Comparison of ENCODE assay signal across 10 mouse cellular contexts in the genomic region with DNA sequence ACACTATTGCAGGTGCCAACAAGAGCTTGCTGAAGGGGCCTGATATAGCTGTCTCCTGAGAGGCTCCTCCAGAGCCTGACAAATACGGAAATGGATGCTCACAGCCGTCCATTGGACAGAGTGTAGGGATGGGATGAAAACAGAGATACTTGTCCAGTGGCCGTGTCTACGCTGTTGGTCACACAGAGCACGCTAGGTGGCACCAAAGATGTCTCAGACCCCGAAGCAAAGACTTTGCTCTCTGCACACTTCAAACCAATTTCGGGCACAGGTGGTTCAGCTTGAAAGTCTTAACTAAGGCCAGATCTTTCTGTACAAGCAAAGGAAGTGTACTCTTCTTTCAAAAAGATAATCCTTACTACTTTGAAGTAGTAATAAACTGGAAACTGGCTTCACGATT. TPM values are rescaled to one million over a fixed set of nuclear protein-coding genes. Genes with fewer than 3 reads are reported as not detected.
DNase-seq lines count a peak whose midpoint lies in the region; ATAC-seq and TF ChIP-seq lines count a peak whose summit lies in the region.
"Had no signal": no experiment of that assay in that cellular context is flagged by ENCODE, and none has a peak within 500 bp of the region (broad histone marks: within the 10 kb centered on the region; RNA-seq: fewer than 3 reads in every experiment).

No protein-coding gene starts in this region.

- H3K4me1 ChIP-seq in lung, embryonic 14.5 days (ENCODE audit: insufficient read depth): no peaks in the 10 kb centered on the region
- H3K4me1 ChIP-seq in stomach, postnatal 0 days (replicated peaks; ENCODE audit: control insufficient read depth, insufficient read depth): no peaks in the 10 kb centered on the region
- H3K4me1 ChIP-seq in neural tube, embryonic 15.5 days: no peaks in the 10 kb centered on the region
- H3K4me1 ChIP-seq: limb, embryonic 15.5 days had no signal

- no peak overlapping the region for H3K27ac ChIP-seq in lung, embryonic 14.5 days (ENCODE audit: low read depth)
- H3K27ac ChIP-seq in stomach, postnatal 0 days (replicated peaks): no peak overlapping the region
- H3K27ac ChIP-seq in neural tube, embryonic 15.5 days (replicated peaks): no peak overlapping the region
- H3K27ac ChIP-seq: limb, embryonic 15.5 days had no signal

- ATAC-seq in lung, embryonic 14.5 days (ENCODE audit: insufficient read depth): no peak
- ATAC-seq in stomach, postnatal 0 days (ENCODE audit: low FRiP score, low TSS enrichment): no peak
- ATAC-seq in neural tube, embryonic 15.5 days (ENCODE audit: low FRiP score): no peak

- no peaks in the 10 kb centered on the region for H3K36me3 ChIP-seq in lung, embryonic 14.5 days (ENCODE audit: insufficient read depth)
- no peaks in the 10 kb centered on the region for H3K36me3 ChIP-seq in stomach, postnatal 0 days (ENCODE audit: control insufficient read depth, insufficient read depth, low read length)
- H3K36me3 ChIP-seq in neural tube, embryonic 15.5 days: no peaks in the 10 kb centered on the region
- H3K36me3 ChIP-seq: G1E; limb, embryonic 15.5 days had no signal

- TF ChIP-seq CTCF in lung, embryonic 14.5 days (IDR thresholded peaks at IDR 0.05; ENCODE audit: low read depth): peak; percentile 31; the same call in 1 of the 2 replicates
- peak; percentile 39 for TF ChIP-seq CTCF in stomach, postnatal 0 days (IDR thresholded peaks at IDR 0.05; ENCODE audit: low read depth)

- no peak overlapping the region for H3K9ac ChIP-seq in lung, embryonic 14.5 days
- H3K9ac ChIP-seq in stomach, postnatal 0 days (ENCODE audit: low read length): no peak overlapping the region
- no peak overlapping the region for H3K9ac ChIP-seq in neural tube, embryonic 15.5 days (replicated peaks)
- H3K9ac ChIP-seq: limb, embryonic 15.5 days had no signal

- TF ChIP-seq EP300 in stomach, postnatal 0 days (optimal IDR thresholded peaks at IDR 0.05): no peak

- WGBS in lung, embryonic 14.5 days: 52% methylated on average over 8 of the region's 8 CpGs
- 51% methylated on average over 8 of the region's 8 CpGs for WGBS in stomach, postnatal 0 days
- WGBS in neural tube, embryonic 15.5 days: 72% methylated on average over 8 of the region's 8 CpGs

- peak; percentile 24 for DNase-seq in embryo, embryonic 10 days (ENCODE audit: low spot score)
- no peak for DNase-seq in embryo, embryonic 9.5 days (ENCODE audit: extremely low spot score)
- peak; percentile 14 for DNase-seq in lung, embryonic 14.5 days
- DNase-seq in lung, postnatal 14 days: no peak
- peak; percentile 40 for DNase-seq in ZHBTc4 (ENCODE audit: low read depth, low spot score)
- DNase-seq in stomach, postnatal 0 days (ENCODE audit: low spot score): no peak
- no peak for DNase-seq in ovary, postnatal 10 days (ENCODE audit: low spot score)

- no peak overlapping the region for H3K4me2 ChIP-seq in lung, embryonic 14.5 days
- H3K4me2 ChIP-seq in stomach, postnatal 0 days (replicated peaks; ENCODE audit: low read depth): no peak overlapping the region
- H3K4me2 ChIP-seq in neural tube, embryonic 15.5 days: no peak overlapping the region
- H3K4me2 ChIP-seq: limb, embryonic 15.5 days had no signal

- H3K9me3 ChIP-seq in lung, embryonic 14.5 days (ENCODE audit: low read depth, low read length): no peaks in the 10 kb centered on the region
- H3K9me3 ChIP-seq in stomach, postnatal 0 days (ENCODE audit: control insufficient read depth, low read length): no peaks in the 10 kb centered on the region
- no peaks in the 10 kb centered on the region for H3K9me3 ChIP-seq in neural tube, embryonic 15.5 days (replicated peaks)
- H3K9me3 ChIP-seq: G1E; limb, embryonic 15.5 days had no signal

- H3K4me3 ChIP-seq in lung, embryonic 14.5 days (ENCODE audit: low read depth, low read length): no peak overlapping the region
- H3K4me3 ChIP-seq in stomach, postnatal 0 days (ENCODE audit: low read depth, low read length): no peak overlapping the region
- no peak overlapping the region for H3K4me3 ChIP-seq in neural tube, embryonic 15.5 days (replicated peaks)
- H3K4me3 ChIP-seq: limb, embryonic 15.5 days had no signal

- H3K27me3 ChIP-seq in lung, embryonic 14.5 days (ENCODE audit: insufficient read depth, low read length): no peaks in the 10 kb centered on the region
- no peaks in the 10 kb centered on the region for H3K27me3 ChIP-seq in stomach, postnatal 0 days (ENCODE audit: control insufficient read depth, insufficient read depth, low read length)
- H3K27me3 ChIP-seq in neural tube, embryonic 15.5 days (replicated peaks): no peaks in the 10 kb centered on the region
- H3K27me3 ChIP-seq: limb, embryonic 15.5 days had no signal

RNA-seq across cellular contexts. Expression of a gene that starts 55.8 kb away (rescaled TPM):
- 3.1 and 4.9 TPM in 2 replicates for polyA plus RNA-seq in lung, embryonic 14.5 days (2014; fragmentation: Nextera tagmentation; extraction: Ambion mirVana)
- 0.65 and 1.2 TPM in 2 replicates for polyA plus RNA-seq in stomach, postnatal 0 days (2015; fragmentation: Nextera tagmentation; extraction: Ambion mirVana)
- polyA plus RNA-seq in neural tube, embryonic 15.5 days (2015; fragmentation: Nextera tagmentation; extraction: Ambion mirVana): 13.0 and 14.9 TPM in 2 replicates
- polyA plus RNA-seq: G1E had no signal

Comparison
In these comparisons a context has a peak if more than half of its experiments do, and no peak if none do; other contexts are left out.
1. DNase-seq: peak in embryo, embryonic 10 days (single experiment), lung, embryonic 14.5 days (single experiment) and ZHBTc4 (single experiment); none in embryo, embryonic 9.5 days (single experiment), lung, postnatal 14 days (single experiment), stomach, postnatal 0 days (single experiment) and ovary, postnatal 10 days (single experiment).